Mouse (Mus musculus) testis, postnatal 14 days (tissue): ENCODE data around the gene Gm20388.
A peak's percentile ranks its signal among the peaks of the same experiment; 100 is the strongest.

Source experiments
- DNase-seq: peaks from one replicate; pipeline ENCODE4 v3.0.0; 2021; ENCODE audit warnings: low spot score

Gm20388 gene

DNA sequence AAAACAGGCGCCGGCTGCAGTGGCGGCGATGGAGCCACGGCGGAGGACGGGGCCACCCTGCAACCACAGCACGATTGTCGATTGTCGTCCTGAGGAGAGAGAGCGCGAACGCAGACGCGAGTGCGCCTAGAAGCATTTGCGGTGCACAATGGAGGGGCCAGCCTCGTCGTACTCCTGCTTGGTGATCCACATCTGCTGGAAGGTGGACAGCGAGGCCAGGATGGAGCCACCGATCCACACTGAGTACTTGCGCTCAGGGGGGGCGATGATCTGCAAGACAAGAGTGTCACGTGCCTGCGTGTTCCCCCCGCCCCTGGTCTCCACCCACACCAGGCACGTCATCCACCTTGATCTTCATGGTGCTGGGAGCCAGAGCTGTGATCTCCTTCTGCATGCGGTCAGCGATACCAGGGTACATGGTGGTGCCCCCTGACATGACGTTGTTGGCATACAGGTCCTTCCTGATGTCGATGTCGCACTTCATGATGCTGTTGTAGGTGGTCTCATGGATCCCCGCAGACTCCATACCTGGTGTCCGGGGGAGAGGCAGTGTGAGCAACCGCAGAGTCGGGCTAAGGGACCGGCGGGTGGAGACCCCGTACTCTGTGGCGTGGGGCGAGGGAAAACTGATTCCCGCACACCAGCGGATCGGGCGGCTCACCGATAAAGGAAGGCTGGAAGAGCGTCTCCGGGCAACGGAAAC lies 3981.4 kb downstream of the Gm20388 start:
- no peak for DNase-seq

DNA sequence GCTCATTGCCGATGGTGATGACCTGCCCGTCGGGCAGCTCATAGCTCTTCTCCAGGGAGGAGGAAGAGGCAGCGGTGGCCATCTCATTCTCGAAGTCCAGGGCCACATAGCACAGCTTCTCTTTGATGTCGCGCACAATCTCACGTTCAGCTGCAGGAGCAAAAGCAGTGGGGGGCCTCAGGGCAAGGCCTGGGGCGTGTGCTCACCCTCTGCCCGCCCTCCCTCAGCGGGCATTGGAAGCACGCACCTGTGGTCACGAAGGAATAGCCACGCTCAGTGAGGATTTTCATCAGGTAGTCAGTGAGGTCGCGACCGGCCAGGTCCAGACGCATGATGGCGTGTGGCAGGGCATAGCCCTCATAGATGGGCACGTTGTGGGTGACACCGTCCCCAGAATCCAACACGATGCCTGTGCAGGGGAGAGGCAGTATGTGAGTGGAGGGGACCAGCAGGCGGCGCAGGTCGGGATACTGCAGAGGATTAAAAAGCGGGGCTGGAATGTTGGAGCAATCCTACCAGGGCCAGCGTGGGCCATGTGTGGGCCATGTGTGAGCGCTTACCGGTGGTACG lies 3982.0 kb downstream of the Gm20388 start:
- DNase-seq = no peak

DNA sequence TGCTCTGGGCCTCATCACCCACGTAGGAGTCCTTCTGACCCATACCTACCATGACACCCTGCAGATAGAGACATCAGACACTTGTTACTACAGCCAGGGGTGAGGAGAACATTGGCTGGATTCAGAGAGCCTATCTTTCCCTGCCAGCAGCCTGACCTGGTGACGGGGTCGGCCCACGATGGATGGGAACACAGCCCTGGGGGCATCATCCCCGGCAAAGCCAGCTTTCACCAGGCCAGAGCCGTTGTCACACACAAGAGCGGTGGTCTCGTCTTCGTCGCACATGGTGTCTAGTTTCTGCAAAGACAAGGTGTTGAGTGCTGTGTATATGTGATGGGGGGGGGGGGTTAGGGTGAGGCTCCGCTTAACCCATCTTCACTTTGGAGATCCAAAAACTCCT lies 3982.8 kb downstream of the Gm20388 start:
- no peak for DNase-seq

DNA sequence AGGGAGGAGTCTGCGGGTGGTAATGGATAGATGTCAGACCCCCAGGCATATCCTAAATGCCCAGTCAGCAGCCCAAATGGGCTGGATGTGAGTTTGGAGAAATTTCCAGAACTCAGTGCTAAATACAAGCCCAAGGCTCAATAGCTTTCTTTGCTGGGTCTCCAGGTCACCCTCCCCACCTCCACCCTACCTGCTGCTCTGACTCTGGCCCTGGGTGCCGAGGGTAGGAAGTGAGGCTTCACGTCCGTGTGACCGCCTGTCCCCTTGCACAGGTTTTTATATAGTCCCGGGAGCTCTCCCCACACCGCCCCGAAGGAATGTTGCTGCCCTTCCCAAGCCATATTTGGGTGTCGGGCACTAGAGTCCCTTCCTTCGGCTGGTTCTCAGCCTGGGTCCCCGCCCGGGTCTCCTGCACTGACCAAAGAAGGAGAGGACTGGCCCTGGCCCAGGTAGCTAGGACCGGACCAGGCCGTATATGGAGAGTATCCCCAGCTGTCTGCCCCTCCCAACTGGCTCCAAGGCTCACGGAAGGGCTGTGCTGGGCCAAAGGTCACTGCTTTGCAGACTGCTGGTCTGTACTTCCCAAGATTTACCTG lies 3984.0 kb downstream of the Gm20388 start, which contains the start of gene Acta1:
Acta1 (minus strand) TSS at position 250 of the 596 bp plus-strand sequence.
- DNase-seq = no peak

DNA sequence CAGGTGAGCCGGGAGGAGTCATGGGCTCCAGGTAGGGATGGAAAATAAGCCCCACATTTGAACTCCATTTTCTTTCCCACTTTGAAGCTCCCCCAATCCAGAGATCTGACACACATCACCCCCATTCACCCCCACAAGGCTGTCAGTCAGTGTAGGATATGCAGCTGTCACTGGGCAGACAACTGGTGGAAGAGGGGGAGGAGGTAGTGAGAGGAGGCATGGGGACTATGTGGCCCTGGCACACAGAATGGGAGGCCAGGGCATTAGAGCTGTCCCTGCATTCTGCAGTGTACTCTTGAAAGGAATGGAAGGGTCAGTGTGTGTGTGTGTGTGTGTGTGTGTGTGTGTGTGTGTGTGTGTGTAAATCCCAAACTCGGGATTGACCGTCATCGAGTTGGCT lies 3984.6 kb downstream of the Gm20388 start:
- no peak for DNase-seq

DNA sequence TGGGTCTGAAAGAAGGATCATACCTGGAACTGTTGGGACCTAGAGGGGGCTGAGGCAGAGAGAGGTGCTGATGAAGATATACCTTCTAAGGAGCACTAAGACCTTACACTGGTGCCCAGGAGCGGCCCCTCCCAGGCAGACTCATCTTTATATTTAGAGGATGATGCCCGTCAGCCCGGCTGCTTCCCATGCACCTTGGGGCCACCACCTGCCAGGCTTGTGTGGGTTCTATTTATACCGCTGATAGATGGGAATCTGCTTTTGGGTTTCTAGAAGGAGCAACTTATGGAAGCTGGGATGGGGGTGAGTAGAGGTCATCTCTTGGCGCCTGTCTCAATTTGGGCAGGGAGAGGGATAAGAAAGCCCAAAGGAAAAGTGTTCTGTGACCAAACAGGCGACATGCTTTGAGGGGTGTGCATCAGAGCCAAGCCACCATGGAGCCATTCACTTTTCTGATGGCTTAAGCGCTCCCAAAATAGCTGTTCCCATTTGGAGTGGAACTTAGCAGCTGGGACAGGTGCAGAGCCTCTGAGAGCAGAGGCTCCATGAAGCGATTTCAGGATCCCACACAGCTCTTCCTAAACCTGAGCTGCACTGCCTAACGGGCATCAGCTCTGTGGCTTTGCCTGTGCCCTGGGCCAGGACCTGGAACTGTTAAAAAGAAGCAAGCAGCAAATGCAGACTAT lies 3985.2 kb downstream of the Gm20388 start:
- DNase-seq = no peak

DNA sequence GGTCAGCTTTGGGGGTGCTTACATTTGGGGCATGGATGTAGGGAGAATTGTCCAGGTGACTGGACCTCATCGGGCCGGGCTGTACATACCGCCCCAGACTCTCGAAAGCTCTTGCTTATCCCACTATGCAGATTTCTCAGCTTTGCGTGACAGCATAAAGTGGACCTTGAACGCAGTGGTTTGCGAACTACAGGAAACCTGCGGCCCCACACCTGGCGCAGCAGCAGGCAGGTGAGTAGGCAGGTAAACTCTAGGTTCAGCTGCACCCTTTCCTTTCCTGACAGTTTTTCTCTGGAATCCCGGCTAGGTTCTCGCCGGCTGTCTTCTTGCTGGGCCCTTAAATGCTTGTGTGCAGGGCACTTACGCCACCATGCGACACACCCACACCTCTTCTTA lies 3985.7 kb downstream of the Gm20388 start:
- DNase-seq = no peak

DNA sequence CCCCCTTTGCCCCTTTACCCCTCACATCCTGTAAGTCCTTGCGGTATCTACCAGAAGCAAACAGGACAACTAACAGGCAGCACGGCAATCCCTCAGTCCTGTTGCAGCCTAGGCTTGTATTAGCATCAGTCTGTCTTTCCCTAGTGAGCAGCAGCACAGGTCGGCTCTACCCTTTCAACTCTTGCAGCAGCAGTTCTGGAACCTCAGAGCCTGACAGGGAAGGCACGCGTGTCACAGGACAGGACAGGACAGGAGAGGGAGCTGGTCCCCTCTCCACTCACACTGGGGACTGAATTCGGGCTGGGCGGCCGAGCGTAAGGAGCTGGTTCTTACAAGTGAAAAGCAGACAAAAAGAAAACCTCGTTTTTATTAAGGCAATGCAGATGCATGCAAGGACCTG lies 3986.1 kb downstream of the Gm20388 start:
- DNase-seq = no peak

DNA sequence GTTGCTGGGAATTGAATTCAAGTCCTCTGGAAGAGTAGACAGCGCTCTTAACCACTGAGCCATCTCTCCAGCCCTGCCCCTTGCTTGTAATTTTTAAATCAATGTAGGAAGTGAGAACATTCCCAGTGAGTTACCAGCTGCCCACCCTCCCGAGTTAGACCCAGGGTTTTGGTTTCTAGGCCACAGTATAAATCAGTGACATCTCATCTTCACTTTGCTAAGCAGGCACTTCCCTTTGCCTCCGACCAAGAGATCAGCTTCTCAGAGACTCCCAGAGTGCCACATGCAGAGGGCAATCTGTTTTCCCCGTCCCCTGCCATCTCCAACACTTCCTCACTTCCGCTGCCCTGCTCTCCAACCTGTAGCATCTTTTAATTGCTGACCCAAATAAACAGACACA lies 3987.9 kb downstream of the Gm20388 start:
- DNase-seq = no peak

DNA sequence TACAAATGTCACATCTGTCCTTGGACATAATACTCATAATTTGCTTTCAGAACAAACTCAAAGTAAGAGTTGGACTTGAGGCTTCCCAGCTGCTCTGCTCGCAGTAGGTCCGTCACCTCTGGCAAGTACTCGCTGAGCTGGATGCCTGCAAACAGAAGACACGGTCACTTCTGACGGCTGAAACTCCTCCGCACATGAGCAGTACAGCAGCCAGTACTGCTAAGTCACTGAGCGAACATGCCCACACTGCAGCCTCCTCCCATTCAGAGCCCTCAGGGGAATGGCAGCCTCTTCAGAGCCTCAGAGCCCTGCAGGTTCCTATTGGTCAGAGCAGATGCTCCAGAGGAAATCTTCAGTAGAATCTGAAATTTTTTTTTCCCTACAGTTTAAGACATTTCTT lies 3988.7 kb downstream of the Gm20388 start:
- no peak for DNase-seq

DNA sequence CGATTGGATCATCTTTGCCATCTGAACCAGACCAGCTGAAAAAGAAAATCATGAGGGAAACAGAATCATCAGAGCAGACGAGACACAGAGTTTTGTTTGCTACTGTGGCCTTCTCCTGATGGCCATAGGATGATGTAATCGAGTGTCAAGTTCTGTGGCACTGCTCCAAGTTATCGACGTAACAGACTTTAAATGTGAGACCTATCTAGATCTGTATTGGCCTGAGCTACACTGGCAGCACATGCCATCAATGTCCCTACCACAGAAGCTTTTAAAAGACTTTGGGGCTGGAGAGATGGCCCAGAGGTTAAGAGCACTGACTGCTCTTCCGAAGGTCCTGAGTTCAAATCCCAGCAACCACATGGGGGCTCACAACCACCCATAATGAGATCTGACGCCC lies 3992.0 kb downstream of the Gm20388 start:
- DNase-seq = no peak

DNA sequence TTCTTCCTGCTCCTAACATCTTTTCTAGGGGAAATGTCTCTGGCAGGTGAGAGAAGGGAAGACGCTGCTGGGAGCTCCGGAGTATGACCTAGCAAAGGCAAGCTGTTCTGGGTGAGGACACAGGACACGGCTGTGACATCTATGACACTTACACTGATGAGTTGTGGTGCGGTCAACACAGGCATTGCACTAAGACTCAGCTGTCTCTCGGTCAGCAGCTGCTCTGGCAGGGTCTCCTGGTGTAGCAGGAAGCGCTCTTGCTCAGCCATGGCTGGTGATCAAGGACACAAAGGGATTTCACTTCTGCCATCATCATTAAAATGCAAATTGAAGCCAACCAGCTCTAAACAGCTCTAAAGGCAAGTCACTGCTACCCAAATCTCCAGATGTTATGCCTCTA lies 3997.0 kb downstream of the Gm20388 start:
- no peak for DNase-seq

DNA sequence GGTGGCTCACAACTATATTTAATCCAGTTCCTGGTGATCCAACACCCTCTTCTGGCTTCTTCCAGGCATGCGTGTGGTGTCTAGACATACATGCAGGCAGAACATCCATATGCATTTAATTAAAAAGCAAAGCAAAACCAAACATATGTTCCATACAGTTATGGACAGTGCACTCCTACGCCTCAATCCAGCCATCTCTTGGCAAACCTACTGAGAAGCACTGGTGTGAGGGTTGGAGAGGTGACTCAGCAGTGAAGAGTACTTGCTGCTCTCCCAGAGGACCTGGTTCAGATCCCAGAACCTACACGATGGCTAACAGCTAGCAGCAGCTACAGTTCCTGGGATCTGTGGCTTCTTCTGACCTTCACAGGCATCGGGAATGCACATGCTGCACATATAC lies 4001.6 kb downstream of the Gm20388 start:
- DNase-seq = no peak

DNA sequence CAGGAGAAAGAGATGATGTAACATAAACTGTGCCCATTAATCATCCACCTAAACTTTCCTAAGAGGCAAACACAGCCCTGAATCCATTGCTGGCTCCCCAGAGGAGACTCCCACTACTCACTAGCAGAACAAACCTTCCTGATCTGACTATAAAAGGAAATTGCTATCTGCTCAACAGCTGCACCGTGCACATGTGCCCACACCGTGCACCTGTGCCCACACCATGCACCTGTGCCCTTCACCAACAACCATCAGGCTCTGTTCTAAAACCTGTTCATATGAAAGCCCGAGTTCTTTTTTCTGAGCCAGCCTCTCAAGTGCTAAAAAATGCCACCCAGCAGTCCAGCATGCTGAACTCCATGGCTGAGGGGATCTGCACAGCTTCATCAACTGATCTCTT lies 4004.0 kb downstream of the Gm20388 start:
- no peak for DNase-seq

DNA sequence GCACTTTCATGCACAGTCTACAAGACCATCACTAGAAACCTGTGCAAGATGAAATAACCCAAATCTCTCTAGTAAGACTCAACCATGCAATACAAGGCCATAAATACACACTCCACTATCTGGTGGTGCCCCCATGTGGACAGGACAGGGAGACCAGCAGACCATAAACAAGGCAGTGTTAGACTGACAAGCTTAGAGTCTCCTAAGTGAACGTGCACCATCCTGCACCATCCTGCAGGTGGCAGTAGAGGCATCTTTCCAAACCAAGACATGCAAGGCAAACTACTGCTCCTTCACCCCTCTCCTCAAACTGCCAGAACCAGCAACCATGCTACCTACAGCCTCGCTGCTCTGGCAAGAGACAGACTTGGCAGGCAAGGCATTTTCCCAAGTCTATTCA lies 4014.1 kb downstream of the Gm20388 start:
- peak; percentile 63 for DNase-seq

DNA sequence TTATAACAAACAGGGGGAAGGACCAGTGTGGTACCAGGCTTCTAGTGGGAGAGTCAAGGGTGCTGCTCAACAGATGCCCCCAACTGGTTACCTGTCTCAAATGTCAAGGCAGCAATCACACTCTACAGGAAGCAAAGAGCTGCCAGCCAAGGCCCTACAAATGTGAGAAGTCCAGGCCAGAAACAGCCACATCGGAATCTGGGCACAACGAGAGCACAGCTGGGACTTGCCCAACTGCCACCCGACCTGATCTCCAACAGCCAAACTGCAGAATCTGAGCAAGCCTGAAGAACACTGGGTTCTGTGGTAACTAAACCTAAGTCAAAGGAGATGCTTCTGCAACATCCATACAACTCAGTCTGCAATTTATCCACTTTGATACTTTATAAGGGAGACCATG lies 4015.0 kb downstream of the Gm20388 start:
- no peak for DNase-seq

DNA sequence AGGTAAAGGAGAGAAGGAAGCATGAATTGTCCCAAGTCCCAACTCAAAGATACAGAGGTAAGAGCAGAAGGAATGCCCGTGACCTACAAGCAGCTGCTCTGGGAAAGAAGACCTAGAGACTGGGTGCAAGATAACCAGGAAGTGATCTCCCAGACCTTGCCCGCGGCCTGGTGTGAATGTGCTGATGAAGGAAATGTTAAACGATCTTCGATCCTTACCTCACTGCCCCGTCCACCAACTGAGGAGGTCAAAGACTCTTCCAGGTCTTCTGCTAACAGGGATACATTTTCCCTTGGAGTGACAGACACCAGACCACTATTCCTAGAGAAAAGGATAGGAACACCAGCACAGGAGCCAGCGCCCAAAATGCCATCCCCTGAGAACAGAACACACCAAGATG lies 4018.4 kb downstream of the Gm20388 start:
- DNase-seq = no peak

DNA sequence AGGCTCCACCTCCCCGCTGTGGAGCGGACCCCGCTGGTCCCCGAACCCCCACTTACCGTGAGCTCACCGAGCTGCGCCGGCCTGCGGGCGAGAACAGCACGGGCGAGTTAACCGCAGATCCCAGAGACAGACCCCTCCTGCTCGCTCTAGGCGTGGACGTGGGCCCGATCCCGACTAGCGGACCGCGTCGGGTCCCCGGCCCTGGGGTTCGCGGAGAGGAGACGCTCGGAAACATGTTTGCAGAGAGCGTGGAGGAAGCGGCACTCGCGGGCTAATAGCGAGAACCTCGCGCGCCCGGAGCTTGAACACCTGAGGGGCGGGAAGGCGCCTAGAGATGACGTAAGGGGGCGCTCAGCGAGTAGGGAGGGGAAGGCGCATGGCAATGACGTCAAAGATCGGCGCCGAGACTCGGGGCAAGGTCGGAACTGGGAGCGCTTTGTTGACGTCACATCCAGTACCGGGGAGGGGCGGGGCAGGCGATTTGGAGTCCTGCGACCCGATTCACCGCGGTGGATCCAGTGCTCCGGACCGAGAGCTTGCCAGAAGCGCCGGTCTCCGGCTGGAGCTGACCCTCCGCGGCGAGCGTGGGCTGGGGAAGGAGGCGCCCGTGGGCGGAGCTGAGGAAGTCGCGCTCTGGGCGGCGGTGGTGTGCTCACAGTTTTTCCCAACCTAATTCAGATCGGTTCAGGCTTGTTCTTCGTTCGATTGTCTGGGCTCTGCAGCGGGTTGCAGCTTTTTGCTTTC lies 4038.5 kb downstream of the Gm20388 start, which contains the start of gene Nup133:
Nup133 (minus strand) TSS at position 324 of the 744 bp plus-strand sequence.
- DNase-seq = peak; percentile 99

DNA sequence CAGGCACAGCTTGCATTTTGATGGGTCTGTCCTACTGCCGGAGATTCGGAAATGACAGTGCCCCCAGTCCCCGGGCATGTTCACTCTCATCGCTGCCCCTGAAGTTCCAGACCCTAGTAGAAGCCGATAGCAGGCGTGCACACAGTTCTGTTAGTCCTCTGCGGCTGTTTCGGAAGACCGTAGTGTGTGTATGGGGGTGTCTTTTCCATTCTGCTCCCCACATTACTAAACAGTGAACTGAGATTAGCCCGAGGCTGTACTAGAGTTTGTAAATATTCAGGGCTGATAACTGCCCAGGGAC lies 4039.0 kb downstream of the Gm20388 start:
- DNase-seq = no peak

DNA sequence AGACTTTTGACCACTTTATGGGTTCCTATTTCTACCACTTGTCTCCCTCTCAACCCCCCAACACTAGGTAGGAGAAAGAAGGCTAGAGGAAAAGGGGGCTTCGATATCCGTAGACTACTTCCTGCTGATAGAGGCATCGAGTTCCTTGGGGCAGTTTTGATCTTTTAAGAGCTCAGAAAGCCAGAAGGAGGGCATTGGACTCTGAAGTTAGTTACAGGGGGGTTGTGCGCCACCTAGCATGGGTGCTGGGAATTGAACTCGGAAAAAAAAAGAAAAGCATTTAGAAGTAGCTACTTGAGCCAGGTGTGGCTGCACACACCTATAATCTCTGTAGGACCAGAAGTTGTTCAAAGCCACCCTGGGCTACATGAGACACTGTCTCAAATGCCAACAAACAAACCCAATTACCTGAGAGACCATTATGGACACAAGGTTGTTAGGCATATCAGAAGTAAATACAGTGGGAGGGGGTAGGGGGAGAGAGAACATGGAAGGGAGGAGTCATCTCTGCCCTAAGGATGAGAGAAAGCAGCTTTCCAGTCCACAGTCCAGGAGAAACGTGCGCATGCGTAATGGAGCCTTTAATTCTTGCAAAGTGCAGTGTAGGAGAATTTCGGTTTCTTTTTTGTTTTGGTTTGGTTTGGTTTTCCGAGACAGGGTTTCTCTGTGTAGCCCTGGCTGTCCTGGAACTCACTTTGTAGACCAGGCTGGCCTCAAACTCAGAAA lies 4039.6 kb downstream of the Gm20388 start:
- peak; percentile 33 for DNase-seq

DNA sequence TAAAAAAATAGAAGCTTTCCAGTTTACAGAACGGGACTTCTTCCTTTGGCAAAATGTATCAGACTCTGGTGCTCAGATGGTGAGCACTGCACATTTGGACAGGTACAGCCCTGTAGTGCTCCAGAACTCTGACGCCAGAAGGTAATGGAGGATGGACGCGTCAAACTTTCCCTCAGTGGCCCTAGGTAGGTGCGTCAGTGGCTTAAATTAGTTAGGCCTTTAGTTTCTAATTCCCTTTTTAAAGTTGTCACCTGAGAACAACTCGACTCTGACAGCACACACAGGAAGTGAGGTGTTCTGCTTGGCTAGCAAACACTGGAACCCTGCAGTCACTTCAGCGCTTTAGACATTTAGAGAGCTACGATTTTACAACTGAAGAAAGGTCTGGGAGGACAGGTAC lies 4043.0 kb downstream of the Gm20388 start:
- DNase-seq = no peak

DNA sequence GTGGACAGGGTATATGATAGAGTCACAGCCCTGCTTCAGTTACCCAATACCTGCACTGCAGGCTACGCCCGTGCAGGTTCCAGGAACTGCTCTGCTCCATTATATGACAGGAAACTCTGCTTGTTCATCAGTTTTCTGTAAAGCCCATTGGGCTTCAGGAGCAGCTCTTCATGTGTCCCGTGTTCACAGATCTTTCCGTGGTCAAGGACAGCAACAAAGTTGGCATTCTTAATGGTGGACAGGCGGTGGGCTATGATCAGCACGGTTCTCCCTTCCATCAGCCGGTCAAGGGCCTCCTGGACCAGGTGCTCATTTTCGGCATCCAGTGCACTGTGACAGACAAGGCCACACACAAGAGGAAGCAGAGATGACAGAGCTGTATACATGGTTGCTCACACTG lies 4043.6 kb downstream of the Gm20388 start:
- DNase-seq = no peak
